Mouse (Mus musculus) olfactory bulb, adult 2 months (tissue): ENCODE measurements around the gene Nlrx1. TPM values are rescaled to one million over a fixed set of nuclear protein-coding genes. Genes with fewer than 3 reads are reported as not detected.

Source experiments
- H3K27ac ChIP-seq: fragments of 200-500 bp; 2 replicates; pipeline ENCODE4 v1.5.1; 2012; ENCODE audit warnings: low read depth, low read length; ENCODE audit not compliant: insufficient read depth
- H3K4me1 ChIP-seq: fragments of 200-500 bp; 2 replicates; pipeline ENCODE4 v1.6.1; 2012; ENCODE audit warnings: low read length; ENCODE audit not compliant: control insufficient read depth, insufficient read depth
- H3K4me3 ChIP-seq: fragments of 200-500 bp; 2 replicates; pipeline ENCODE4 v1.5.1; 2012; ENCODE audit warnings: mild to moderate bottlenecking, low read depth, low read length, moderate library complexity; ENCODE audit not compliant: insufficient read depth
- CTCF ChIP-seq: fragments of 200-500 bp; IDR thresholded peaks from 2 replicates; pipeline ENCODE4 v1.5.1; 2012; ENCODE audit warnings: low read depth, mild to moderate bottlenecking, low read length, moderate library complexity; ENCODE audit not compliant: insufficient read depth
- POLR2A ChIP-seq: fragments of 200-500 bp; IDR thresholded peaks from 2 replicates; pipeline ENCODE4 v1.6.1; 2012; ENCODE audit warnings: mild to moderate bottlenecking, low read depth, low read length, moderate library complexity; ENCODE audit not compliant: insufficient read depth
- WGBS: fragments of 180-500 bp; shearing (Covaris S2); methylation state at CpG from one replicate; pipeline ENCODE4 v1.1.7; 2018; 5-methylcytosine and 5-hydroxymethylcytosine counted together
- polyA plus RNA-seq: library from polyadenylated mRNA; stranded (reverse); fragments of >200 nt; gene quantifications from 2 replicates; pipeline ENCODE4 v1.2.4, GENCODE M21; 2012; ENCODE audit warnings: low replicate concordance; ENCODE audit not compliant: missing spikeins, insufficient read depth, insufficient read length

Gene Nlrx1
- polyA plus RNA-seq, 1 experiment: not detected

- WGBS: 6% methylated on average over 5 of the region's 5 CpGs
- Histone ChIP-seq H3K4me1 (peaks cover 49% of the 10 kb centered on the region), H3K27ac (peak overlapping the region; percentile 73), H3K4me3 (no peak overlapping the region)
- TF ChIP-seq POLR2A: no peak
- TF ChIP-seq CTCF: no peak
Measured at GRCm38 (mm10) chr9:44254508-44255135, 13.8 kb downstream of the Nlrx1 start.

GRCm38 (mm10) chr9:44253441-44253840 is 15.0 kb downstream of the Nlrx1 start:
- Histone ChIP-seq H3K4me1 (peaks cover 56% of the 10 kb centered on the region), H3K4me3 (no peak overlapping the region), H3K27ac (no peak overlapping the region)
- 87% methylated on average over 6 of the region's 6 CpGs for WGBS
- TF ChIP-seq CTCF (no peak), POLR2A (no peak)

- Histone ChIP-seq H3K4me1 (peaks cover 54% of the 10 kb centered on the region), H3K4me3 (no peak within 1 kb of the TSS), H3K27ac (0 out of 2 replicates have a peak within 1 kb of the TSS, but pooled peaks have one; percentile 43)
- TF ChIP-seq CTCF: no peak
- no peak for TF ChIP-seq POLR2A
- WGBS: 93% methylated on average over 10 of the region's 10 CpGs
Measured at GRCm38 (mm10) chr9:44251314-44251713, 17.1 kb downstream of the Nlrx1 start, which contains the start of gene Pdzd3. Gene Pdzd3 (minus strand): TSS chr9:44251471.

- TF ChIP-seq POLR2A (no peak), CTCF (no peak)
- H3K27ac ChIP-seq: 0 out of 2 replicates have a peak overlapping the region, but pooled peaks have one; percentile 43
- H3K4me1 ChIP-seq: peaks cover 49% of the 10 kb centered on the region
- H3K4me3 ChIP-seq: no peak overlapping the region
- 18% methylated on average over 4 of the region's 4 CpGs for WGBS
Measured at GRCm38 (mm10) chr9:44250445-44250844, 18.0 kb downstream of the Nlrx1 start.

- TF ChIP-seq CTCF (no peak; the same call in 1 of the 2 replicates), POLR2A (no peak)
- Histone ChIP-seq H3K27ac (0 out of 2 replicates have a peak overlapping the region, but pooled peaks have one; percentile 43), H3K4me3 (no peak overlapping the region), H3K4me1 (peaks cover 42% of the 10 kb centered on the region)
- WGBS: 41% methylated on average over 26 of the region's 26 CpGs
Measured at GRCm38 (mm10) chr9:44249181-44250146, 18.9 kb downstream of the Nlrx1 start.

- H3K27ac ChIP-seq: no peak overlapping the region
- H3K4me3 ChIP-seq: no peak overlapping the region
- TF ChIP-seq POLR2A (no peak), CTCF (no peak)
- H3K4me1 ChIP-seq: peaks cover 31% of the 10 kb centered on the region
- 91% methylated on average over 6 of the region's 6 CpGs for WGBS
Measured at GRCm38 (mm10) chr9:44247907-44248306, 20.5 kb downstream of the Nlrx1 start.

- TF ChIP-seq CTCF: no peak
- no peak for TF ChIP-seq POLR2A
- Histone ChIP-seq H3K27ac (no peak overlapping the region), H3K4me1 (no peaks in the 10 kb centered on the region), H3K4me3 (no peak overlapping the region)
- whole genome bisulfite sequencing: 60% methylated on average over 2 of the region's 2 CpGs
Measured at GRCm38 (mm10) chr9:44243621-44244020, 24.8 kb downstream of the Nlrx1 start.

GRCm38 (mm10) chr9:44241418-44241817 is 27.0 kb downstream of the Nlrx1 start:
- H3K4me3 ChIP-seq: no peak overlapping the region
- no peak overlapping the region for H3K27ac ChIP-seq
- H3K4me1 ChIP-seq: no peaks in the 10 kb centered on the region
- TF ChIP-seq POLR2A (no peak), CTCF (no peak)
- WGBS: 82% methylated on average over 9 of the region's 9 CpGs

- TF ChIP-seq CTCF (no peak), POLR2A (no peak)
- 55% methylated on average over 5 of the region's 5 CpGs for WGBS
- H3K4me3 ChIP-seq: no peak overlapping the region
- H3K27ac ChIP-seq: no peak overlapping the region
- H3K4me1 ChIP-seq: no peaks in the 10 kb centered on the region
Measured at GRCm38 (mm10) chr9:44240911-44241310, 27.5 kb downstream of the Nlrx1 start.
